Comparison of ENCODE assay signal across 23 mouse cellular contexts in genomic region chr5:141896402-141896801, GRCm38 (mm10).
A peak's percentile ranks its signal among the peaks of the same experiment; 100 is the strongest.
DNase-seq lines count a peak whose midpoint lies in the region; ATAC-seq lines count a peak whose summit lies in the region.
"Had no signal": no experiment of that assay in that cellular context is flagged by ENCODE, and none has a peak within 500 bp of the region (broad histone marks: within the 10 kb centered on the region; RNA-seq: fewer than 3 reads in every experiment).

No protein-coding gene starts in this region.

- H3K4me3 ChIP-seq in heart, embryonic 13.5 days = no peak overlapping the region
- no peak overlapping the region for H3K4me3 ChIP-seq in heart, embryonic 15.5 days
- H3K4me3 ChIP-seq in heart, embryonic 10.5 days = no peak overlapping the region
- H3K4me3 ChIP-seq: embryonic facial prominence, embryonic 10.5 days; embryonic facial prominence, embryonic 12.5 days; forebrain, embryonic 13.5 days; forebrain, embryonic 15.5 days had no signal

- 0 out of 2 replicates have a peak, but pooled peaks have one; percentile 42 for ATAC-seq in heart, embryonic 13.5 days (ENCODE audit: extremely low read depth, insufficient number of reproducible peaks, low FRiP score, low TSS enrichment)
- ATAC-seq in heart, embryonic 15.5 days (replicated peaks; ENCODE audit: insufficient number of reproducible peaks, insufficient read depth, low FRiP score, low read depth) = 0 out of 2 replicates have a peak, but pooled peaks have one; percentile 31
- ATAC-seq: activated CD4-positive, CD25-positive, alpha-beta regulatory T cell, adult 4 months; CD4-positive, CD25-positive, alpha-beta regulatory T cell, adult 4 months; forebrain, embryonic 13.5 days; forebrain, embryonic 15.5 days; forebrain, postnatal 0 days; Patski had no signal

- H3K27me3 ChIP-seq in heart, embryonic 13.5 days (replicated peaks) = no peaks in the 10 kb centered on the region
- peaks cover 4% of the 10 kb centered on the region; the same call in 1 of the 2 replicates for H3K27me3 ChIP-seq in heart, embryonic 15.5 days
- no peaks in the 10 kb centered on the region for H3K27me3 ChIP-seq in heart, embryonic 10.5 days (ENCODE audit: insufficient read depth, poor library complexity, severe bottlenecking)
- H3K27me3 ChIP-seq: embryonic facial prominence, embryonic 12.5 days; forebrain, embryonic 13.5 days; forebrain, embryonic 15.5 days; Patski had no signal

- peak; percentile 27 to 61 for DNase-seq in adrenal gland, adult (ENCODE audit: inconsistent age in 2 of 2, low spot score in 1 of 2)
- DNase-seq in adrenal gland, postnatal 25 days = no peak
- DNase-seq in heart, postnatal 4 days = no peak
- DNase-seq in heart, embryonic 10.5 days (ENCODE audit: low spot score) = no peak
- DNase-seq: adrenal gland, adult 8-10 months; adrenal gland, postnatal 14 days; B cell, adult 2 months; cerebellum, adult 11-12 months; cerebellum, adult 2 months; cerebellum, adult 9-10 months; cerebellum, postnatal 10 days; cerebellum, postnatal 25 days; forebrain, postnatal 0 days had no signal

- H3K9me3 ChIP-seq in heart, embryonic 13.5 days = 0 out of 2 replicates have a peak, but pooled peaks cover 5% of the 10 kb centered on the region
- H3K9me3 ChIP-seq in heart, embryonic 15.5 days (replicated peaks) = no peaks in the 10 kb centered on the region
- no peaks in the 10 kb centered on the region for H3K9me3 ChIP-seq in heart, embryonic 10.5 days
- H3K9me3 ChIP-seq: embryonic facial prominence, embryonic 10.5 days; embryonic facial prominence, embryonic 12.5 days; forebrain, embryonic 15.5 days had no signal

- no peak overlapping the region for H3K27ac ChIP-seq in heart, embryonic 13.5 days (replicated peaks)
- H3K27ac ChIP-seq in heart, embryonic 15.5 days = no peak overlapping the region
- no peak overlapping the region for H3K27ac ChIP-seq in heart, embryonic 10.5 days
- H3K27ac ChIP-seq: embryonic facial prominence, embryonic 10.5 days; embryonic facial prominence, embryonic 12.5 days; forebrain, embryonic 13.5 days; forebrain, embryonic 15.5 days had no signal

- 44% methylated on average over 8 of the region's 8 CpGs for WGBS in heart, embryonic 13.5 days
- WGBS in heart, embryonic 15.5 days = 51% methylated on average over 8 of the region's 8 CpGs
- WGBS in heart, embryonic 10.5 days = 54% methylated on average over 8 of the region's 8 CpGs

- no peak overlapping the region for H3K4me2 ChIP-seq in heart, embryonic 13.5 days
- no peak overlapping the region for H3K4me2 ChIP-seq in heart, embryonic 15.5 days
- H3K4me2 ChIP-seq: embryonic facial prominence, embryonic 12.5 days; forebrain, embryonic 13.5 days; forebrain, embryonic 15.5 days had no signal

- no peaks in the 10 kb centered on the region for H3K36me3 ChIP-seq in heart, embryonic 13.5 days
- H3K36me3 ChIP-seq in heart, embryonic 15.5 days = no peaks in the 10 kb centered on the region
- H3K36me3 ChIP-seq in heart, embryonic 10.5 days = peaks cover 4% of the 10 kb centered on the region; the same call in 1 of the 2 replicates
- H3K36me3 ChIP-seq: embryonic facial prominence, embryonic 10.5 days; embryonic facial prominence, embryonic 12.5 days; forebrain, embryonic 15.5 days; G1E had no signal

- peaks cover 13% of the 10 kb centered on the region for H3K4me1 ChIP-seq in heart, embryonic 13.5 days
- no peaks in the 10 kb centered on the region; the same call in 1 of the 2 replicates for H3K4me1 ChIP-seq in heart, embryonic 15.5 days (replicated peaks)
- H3K4me1 ChIP-seq in heart, embryonic 10.5 days = peaks cover 11% of the 10 kb centered on the region; the same call in 1 of the 2 replicates
- H3K4me1 ChIP-seq: embryonic facial prominence, embryonic 10.5 days; embryonic facial prominence, embryonic 12.5 days; forebrain, embryonic 13.5 days; forebrain, embryonic 15.5 days had no signal

- no peak overlapping the region for H3K9ac ChIP-seq in heart, embryonic 13.5 days
- H3K9ac ChIP-seq in heart, embryonic 15.5 days = no peak overlapping the region
- H3K9ac ChIP-seq: embryonic facial prominence, embryonic 12.5 days; forebrain, embryonic 13.5 days; forebrain, embryonic 15.5 days; forebrain, postnatal 0 days had no signal

Comparison
In these comparisons a context has a peak if more than half of its experiments do, and no peak if none do; other contexts are left out.
1. DNase-seq: peak in adrenal gland, adult (2 of 2); none in adrenal gland, postnatal 25 days (single experiment), heart, postnatal 4 days (single experiment) and heart, embryonic 10.5 days (single experiment).